Mouse (Mus musculus) CH12.LX (cell line): ENCODE results near the gene Tulp2.

Source experiments
- CHD1 ChIP-seq: IDR thresholded peaks from 2 replicates; pipeline ENCODE4 v1.6.1; 2012; ENCODE audit warnings: low read depth, low read length, improper control_type of control experiment, inconsistent platforms
- EP300 ChIP-seq: IDR thresholded peaks from 2 replicates; pipeline ENCODE4 v1.6.1; 2011; ENCODE audit warnings: low read length, improper control_type of control experiment
- MAFK ChIP-seq: IDR thresholded peaks from 2 replicates; pipeline ENCODE4 v1.6.1; 2011; ENCODE audit warnings: low read length, improper control_type of control experiment; ENCODE audit not compliant: insufficient replicate concordance
- MEF2A ChIP-seq: IDR thresholded peaks from 2 replicates; pipeline ENCODE4 v1.6.1; 2014; ENCODE audit warnings: low read depth, mild to moderate bottlenecking, inconsistent platforms, low read length, improper control_type of control experiment, borderline replicate concordance
- POLR2A ChIP-seq: IDR thresholded peaks from 2 replicates; pipeline ENCODE4 v1.6.1; 2011; ENCODE audit warnings: low read depth, mild to moderate bottlenecking, improper control_type of control experiment, low read length
- POLR2AphosphoS2 ChIP-seq: IDR thresholded peaks from 2 replicates; pipeline ENCODE4 v1.6.1; 2011; ENCODE audit warnings: low read depth, low read length, improper control_type of control experiment
- TBP ChIP-seq: conservative IDR thresholded peaks from 2 replicates; pipeline ENCODE4 v1.6.1; 2011; ENCODE audit warnings: low read depth, low read length, improper control_type of control experiment
- USF1 ChIP-seq: IDR thresholded peaks from 2 replicates; pipeline ENCODE4 v1.6.1; 2014; ENCODE audit warnings: low read depth, mild to moderate bottlenecking, inconsistent platforms, low read length, improper control_type of control experiment
- ZMIZ1 ChIP-seq: IDR thresholded peaks from 2 replicates; pipeline ENCODE4 v1.6.1; 2012; ENCODE audit warnings: low read depth, mild to moderate bottlenecking, inconsistent platforms, low read length, improper control_type of control experiment
- ZNF384 ChIP-seq: IDR thresholded peaks from 2 replicates; pipeline ENCODE4 v1.6.1; 2012; ENCODE audit warnings: low read depth, low read length, improper control_type of control experiment, inconsistent platforms

DNA sequence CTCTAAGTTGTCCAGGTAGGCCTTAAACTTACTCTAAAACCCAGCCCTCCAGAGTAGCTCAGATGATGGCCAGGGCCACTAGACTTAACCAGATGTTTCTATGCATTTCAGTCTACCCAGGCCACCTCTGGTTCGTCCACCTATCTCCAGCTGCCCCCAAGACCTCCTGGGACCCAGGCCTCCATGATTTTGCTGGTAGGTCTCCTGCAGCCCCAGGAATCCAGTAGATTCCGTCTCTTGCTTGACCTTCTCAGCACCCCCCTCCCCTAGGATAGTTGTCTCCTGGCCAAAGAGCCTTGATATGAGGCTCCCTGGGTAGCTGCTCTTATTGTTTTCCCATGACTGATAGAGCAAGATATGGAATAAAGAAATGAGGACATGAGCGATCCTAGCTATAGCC lies 57.4 kb downstream of the Tulp2 start:
- TF ChIP-seq CHD1: no peak
- no peak for TF ChIP-seq EP300
- TF ChIP-seq POLR2A: no peak
- no peak for TF ChIP-seq TBP
- no peak for TF ChIP-seq POLR2AphosphoS2
- TF ChIP-seq USF1: no peak
- no peak for TF ChIP-seq MEF2A
- TF ChIP-seq ZMIZ1: no peak
- no peak for TF ChIP-seq ZNF384
- TF ChIP-seq MAFK: no peak
